Mouse (Mus musculus) thymus, adult 2 months (tissue): ENCODE results near the gene Antxr2. TPM values are rescaled to one million over a fixed set of nuclear protein-coding genes. Genes with fewer than 3 reads are reported as not detected.
A peak's percentile ranks its signal among the peaks of the same experiment; 100 is the strongest.

Source experiments
- DNase-seq: peaks from one replicate; pipeline ENCODE4 v3.0.0; 2021
- H3K27ac ChIP-seq: fragments of 200-500 bp; 2 replicates; pipeline ENCODE4 v1.5.1; 2012; ENCODE audit warnings: low read length, control low read depth; ENCODE audit not compliant: control insufficient read depth, insufficient read depth
- H3K27me3 ChIP-seq: fragments of 200-500 bp; 2 replicates; pipeline ENCODE4 v1.6.1; 2012; ENCODE audit warnings: mild to moderate bottlenecking, low read length, moderate library complexity, mixed read lengths; ENCODE audit not compliant: control insufficient read depth, insufficient read depth
- H3K36me3 ChIP-seq: fragments of 200-500 bp; 2 replicates; pipeline ENCODE4 v1.6.1; 2012; ENCODE audit warnings: mild to moderate bottlenecking, low read length, moderate library complexity; ENCODE audit not compliant: control insufficient read depth, insufficient read depth
- H3K4me1 ChIP-seq: fragments of 200-500 bp; replicated peaks from 2 replicates; pipeline ENCODE4 v1.6.1; 2012; ENCODE audit warnings: low read length; ENCODE audit not compliant: control insufficient read depth, insufficient read depth
- H3K4me3 ChIP-seq: fragments of 200-500 bp; 2 replicates; pipeline ENCODE4 v1.5.1; 2012; ENCODE audit warnings: mild to moderate bottlenecking, low read length, control low read depth, moderate library complexity; ENCODE audit not compliant: control insufficient read depth, insufficient read depth
- CTCF ChIP-seq: fragments of 200-500 bp; IDR thresholded peaks from 2 replicates; pipeline ENCODE4 v1.5.1; 2012; ENCODE audit warnings: mild to moderate bottlenecking, control low read depth, low read length, moderate library complexity, borderline replicate concordance; ENCODE audit not compliant: control insufficient read depth, poor library complexity, insufficient read depth; ENCODE audit errors: extremely low read depth
- POLR2A ChIP-seq: fragments of 200-500 bp; IDR thresholded peaks from 2 replicates; pipeline ENCODE4 v1.6.1; 2012; ENCODE audit warnings: mild to moderate bottlenecking, low read length, control low read depth, moderate library complexity; ENCODE audit not compliant: control insufficient read depth, poor library complexity, insufficient read depth; ENCODE audit errors: extremely low read depth
- whole genome bisulfite sequencing: fragments of 180-500 bp; shearing (Covaris S2); methylation state at CpG from one replicate; pipeline ENCODE4 v1.1.7; 2018; 5-methylcytosine and 5-hydroxymethylcytosine counted together
- polyA plus RNA-seq: library from polyadenylated mRNA; depleted of rRNA; stranded (reverse); fragments of >200 nt; gene quantifications from 2 replicates; pipeline ENCODE4 v1.2.3, GENCODE M21; 2012

The Antxr2 gene
- polyA plus RNA-seq, 1 experiment: 4.5 TPM

- H3K36me3 ChIP-seq: 0 out of 2 replicates have a peak, but pooled peaks cover 6% of the 10 kb centered on the region
- 63% methylated on average over 2 of the region's 2 CpGs for whole genome bisulfite sequencing
- no peaks in the 10 kb centered on the region for H3K27me3 ChIP-seq
- H3K27ac ChIP-seq: no peak overlapping the region
- no peak for TF ChIP-seq CTCF
- TF ChIP-seq POLR2A: no peak
- H3K4me3 ChIP-seq: no peak overlapping the region
- H3K4me1 ChIP-seq: peaks cover 4% of the 10 kb centered on the region; the same call in 1 of the 2 replicates
- no peak for DNase-seq
Observed at GRCm38 (mm10) chr5:97959651-97960050, 71.2 kb downstream of the Antxr2 start.

GRCm38 (mm10) chr5:97959010-97959409 is 71.8 kb downstream of the Antxr2 start:
- no peak for DNase-seq
- Histone ChIP-seq H3K27me3 (no peaks in the 10 kb centered on the region), H3K27ac (no peak overlapping the region), H3K36me3 (0 out of 2 replicates have a peak, but pooled peaks cover 6% of the 10 kb centered on the region), H3K4me3 (no peak overlapping the region), H3K4me1 (peaks cover 4% of the 10 kb centered on the region; the same call in 1 of the 2 replicates)
- TF ChIP-seq CTCF (no peak), POLR2A (no peak)
- 59% methylated on average over 3 of the region's 3 CpGs for WGBS

GRCm38 (mm10) chr5:97957501-97957900 is 73.3 kb downstream of the Antxr2 start:
- Histone ChIP-seq H3K27ac (no peak overlapping the region), H3K4me3 (no peak overlapping the region), H3K27me3 (no peaks in the 10 kb centered on the region), H3K4me1 (peaks cover 4% of the 10 kb centered on the region; the same call in 1 of the 2 replicates), H3K36me3 (no peaks in the 10 kb centered on the region)
- TF ChIP-seq CTCF (no peak), POLR2A (no peak)
- DNase-seq: no peak
- 22% methylated on average over 5 of the region's 5 CpGs for WGBS

- Histone ChIP-seq H3K27me3 (no peaks in the 10 kb centered on the region), H3K27ac (no peak overlapping the region), H3K36me3 (no peaks in the 10 kb centered on the region), H3K4me3 (no peak overlapping the region), H3K4me1 (peaks cover 2% of the 10 kb centered on the region; the same call in 1 of the 2 replicates)
- no peak for DNase-seq
- TF ChIP-seq POLR2A: no peak
- no peak for TF ChIP-seq CTCF
- 96% methylated on average over 5 of the region's 5 CpGs for WGBS
Observed at GRCm38 (mm10) chr5:97954193-97954772, 76.6 kb downstream of the Antxr2 start.

- no peaks in the 10 kb centered on the region for H3K27me3 ChIP-seq
- no peak for DNase-seq
- H3K36me3 ChIP-seq: no peaks in the 10 kb centered on the region
- 95% methylated on average over 11 of the region's 11 CpGs for WGBS
- no peak overlapping the region for H3K4me3 ChIP-seq
- H3K27ac ChIP-seq: no peak overlapping the region
- TF ChIP-seq CTCF: no peak
- TF ChIP-seq POLR2A: no peak
- H3K4me1 ChIP-seq: peaks cover 2% of the 10 kb centered on the region; the same call in 1 of the 2 replicates
Observed at GRCm38 (mm10) chr5:97953241-97953920, 77.5 kb downstream of the Antxr2 start.

GRCm38 (mm10) chr5:97947261-97947660 is 83.6 kb downstream of the Antxr2 start:
- TF ChIP-seq CTCF: no peak
- TF ChIP-seq POLR2A: no peak
- Histone ChIP-seq H3K27me3 (no peaks in the 10 kb centered on the region), H3K4me3 (no peak overlapping the region), H3K36me3 (no peaks in the 10 kb centered on the region), H3K27ac (no peak overlapping the region), H3K4me1 (no peaks in the 10 kb centered on the region)
- WGBS: 92% methylated on average over 3 of the region's 3 CpGs
- DNase-seq: peak; percentile 21

- Histone ChIP-seq H3K36me3 (no peaks in the 10 kb centered on the region), H3K27me3 (no peaks in the 10 kb centered on the region), H3K4me1 (no peaks in the 10 kb centered on the region), H3K27ac (no peak overlapping the region; the same call in 1 of the 2 replicates), H3K4me3 (no peak overlapping the region)
- DNase-seq: peak; percentile 11
- no peak for TF ChIP-seq POLR2A
- TF ChIP-seq CTCF: no peak
- 16% methylated on average over 4 of the region's 4 CpGs for WGBS
Observed at GRCm38 (mm10) chr5:97946236-97946635, 84.6 kb downstream of the Antxr2 start.
